Mouse (Mus musculus) embryonic facial prominence, embryonic 13.5 days (tissue): ENCODE measurements around the gene Ntng1. TPM values are rescaled to one million over a fixed set of nuclear protein-coding genes. Genes with fewer than 3 reads are reported as not detected.

Experiments used
- ATAC-seq: fragments of 200-750 bp; cut with Nextera tagmentation; 2 replicates; pipeline ENCODE4 v1.8.0; 2017; ENCODE audit warnings: low read depth; ENCODE audit not compliant: insufficient number of reproducible peaks, insufficient read depth, low FRiP score, low TSS enrichment
- H3K27ac ChIP-seq: fragments of 300-500 bp; sonication (generic); 2 replicates; pipeline ENCODE4 v1.5.1; 2015; ENCODE audit warnings: moderate library complexity, mild to moderate bottlenecking, inconsistent platforms
- H3K27me3 ChIP-seq: fragments of 300-500 bp; sonication (generic); 2 replicates; pipeline ENCODE4 v1.6.1; 2015; ENCODE audit warnings: mild to moderate bottlenecking, inconsistent platforms
- H3K36me3 ChIP-seq: fragments of 300-500 bp; sonication (generic); 2 replicates; pipeline ENCODE4 v1.6.1; 2015; ENCODE audit warnings: mild to moderate bottlenecking, inconsistent platforms
- H3K4me1 ChIP-seq: fragments of 300-500 bp; sonication (generic); 2 replicates; pipeline ENCODE4 v1.6.1; 2015; ENCODE audit warnings: inconsistent platforms
- H3K4me2 ChIP-seq: fragments of 300-500 bp; sonication (generic); 2 replicates; pipeline ENCODE4 v1.6.1; 2015; ENCODE audit warnings: moderate library complexity, mild to moderate bottlenecking, inconsistent platforms
- H3K4me3 ChIP-seq: fragments of 300-500 bp; sonication (generic); 2 replicates; pipeline ENCODE4 v1.5.1; 2015; ENCODE audit warnings: mild to moderate bottlenecking, inconsistent platforms
- H3K9ac ChIP-seq: fragments of 300-500 bp; sonication (generic); 2 replicates; pipeline ENCODE4 v1.6.1; 2015; ENCODE audit warnings: mild to moderate bottlenecking, inconsistent platforms
- H3K9me3 ChIP-seq: fragments of 300-500 bp; sonication (generic); 2 replicates; pipeline ENCODE4 v1.6.1; 2016; ENCODE audit warnings: inconsistent platforms
- WGBS: fragments of 180-500 bp; shearing (Covaris S2); methylation state at CpG from one replicate; pipeline ENCODE4 v1.1.7; 2015; ENCODE audit warnings: mixed read lengths; 5-methylcytosine and 5-hydroxymethylcytosine counted together
- polyA plus RNA-seq: library from polyadenylated mRNA; unstranded; fragments of >200 nt; fragmentation: Nextera tagmentation; extraction: Ambion mirVana; gene quantifications from 2 replicates; pipeline ENCODE4 v1.2.1, GENCODE M21; 2015

Gene Ntng1
- polyA plus RNA-seq, 1 experiment from 2014 or later, result 5.9 TPM

- H3K4me3 ChIP-seq, result no peak overlapping the region
- 82% methylated on average over 2 of the region's 2 CpGs for WGBS
- H3K9me3 ChIP-seq, result no peaks in the 10 kb centered on the region
- ATAC-seq, result no peak
- no peaks in the 10 kb centered on the region for H3K36me3 ChIP-seq
- H3K4me1 ChIP-seq, result no peaks in the 10 kb centered on the region
- no peak overlapping the region for H3K4me2 ChIP-seq
- H3K9ac ChIP-seq, result no peak overlapping the region
- H3K27me3 ChIP-seq, result no peaks in the 10 kb centered on the region
- no peak overlapping the region for H3K27ac ChIP-seq
These were observed 324.8 kb downstream of the Ntng1 start for GRCm38 (mm10) chr3:109818821-109819685.

- WGBS, result 74% methylated on average over 1 of the region's 1 CpGs
- no peak overlapping the region for H3K9ac ChIP-seq
These were observed 334.7 kb downstream of the Ntng1 start for GRCm38 (mm10) chr3:109809065-109809464.

GRCm38 (mm10) chr3:109807211-109807934 lies 336.4 kb downstream of the Ntng1 start:
- H3K36me3 ChIP-seq, result no peaks in the 10 kb centered on the region
- no peaks in the 10 kb centered on the region for H3K9me3 ChIP-seq
- no peak overlapping the region for H3K4me2 ChIP-seq
- no peaks in the 10 kb centered on the region for H3K27me3 ChIP-seq
- no peaks in the 10 kb centered on the region for H3K4me1 ChIP-seq
- H3K9ac ChIP-seq, result no peak overlapping the region
- H3K27ac ChIP-seq, result no peak overlapping the region
- no peak overlapping the region for H3K4me3 ChIP-seq
- 74% methylated on average over 6 of the region's 6 CpGs for WGBS
- no peak for ATAC-seq

More at GRCm38 (mm10) chr3:109809065-109809464, 334.7 kb downstream of the Ntng1 start:
- Histone ChIP-seq H3K27ac (no peak overlapping the region), H3K36me3 (no peaks in the 10 kb centered on the region), H3K27me3 (no peaks in the 10 kb centered on the region), H3K4me1 (no peaks in the 10 kb centered on the region), H3K9me3 (no peaks in the 10 kb centered on the region), H3K4me2 (no peak overlapping the region), H3K4me3 (no peak overlapping the region)
- no peak for ATAC-seq

- Histone ChIP-seq H3K36me3 (no peaks in the 10 kb centered on the region), H3K27me3 (no peaks in the 10 kb centered on the region), H3K4me2 (no peak overlapping the region), H3K27ac (no peak overlapping the region), H3K9ac (no peak overlapping the region), H3K4me3 (no peak overlapping the region), H3K9me3 (no peaks in the 10 kb centered on the region), H3K4me1 (no peaks in the 10 kb centered on the region)
- WGBS, result 77% methylated on average over 2 of the region's 2 CpGs
- ATAC-seq, result no peak
These were observed 339.7 kb downstream of the Ntng1 start for GRCm38 (mm10) chr3:109804145-109804544.

- Histone ChIP-seq H3K4me2 (no peak overlapping the region), H3K9me3 (no peaks in the 10 kb centered on the region)
- WGBS, result 57% methylated on average over 3 of the region's 3 CpGs
These were observed 340.2 kb downstream of the Ntng1 start for GRCm38 (mm10) chr3:109803616-109804015.

GRCm38 (mm10) chr3:109797354-109797753 lies 346.5 kb downstream of the Ntng1 start:
- Histone ChIP-seq H3K36me3 (no peaks in the 10 kb centered on the region), H3K27ac (no peak overlapping the region), H3K9ac (no peak overlapping the region), H3K4me1 (no peaks in the 10 kb centered on the region), H3K4me2 (no peak overlapping the region), H3K4me3 (no peak overlapping the region), H3K9me3 (no peaks in the 10 kb centered on the region), H3K27me3 (no peaks in the 10 kb centered on the region)
- no peak for ATAC-seq
- 72% methylated on average over 11 of the region's 11 CpGs for WGBS

More at GRCm38 (mm10) chr3:109803616-109804015, 340.2 kb downstream of the Ntng1 start:
- Histone ChIP-seq H3K27me3 (no peaks in the 10 kb centered on the region), H3K36me3 (no peaks in the 10 kb centered on the region), H3K4me1 (no peaks in the 10 kb centered on the region), H3K4me3 (no peak overlapping the region), H3K27ac (no peak overlapping the region), H3K9ac (no peak overlapping the region)
- ATAC-seq, result no peak

GRCm38 (mm10) chr3:109783231-109783630 lies 360.6 kb downstream of the Ntng1 start:
- H3K4me1 ChIP-seq, result peaks cover 14% of the 10 kb centered on the region
- H3K36me3 ChIP-seq, result no peaks in the 10 kb centered on the region
- no peak for ATAC-seq
- H3K27ac ChIP-seq, result no peak overlapping the region
- no peak overlapping the region for H3K9ac ChIP-seq
- H3K4me3 ChIP-seq, result no peak overlapping the region
- H3K9me3 ChIP-seq, result no peaks in the 10 kb centered on the region
- no peaks in the 10 kb centered on the region for H3K27me3 ChIP-seq
- 18% methylated on average over 5 of the region's 5 CpGs for WGBS
- peak overlapping the region; percentile 94 for H3K4me2 ChIP-seq

GRCm38 (mm10) chr3:109782289-109782951 lies 361.4 kb downstream of the Ntng1 start:
- no peaks in the 10 kb centered on the region for H3K9me3 ChIP-seq
- H3K27ac ChIP-seq, result peak overlapping the region; percentile 55
- H3K36me3 ChIP-seq, result no peaks in the 10 kb centered on the region
- H3K4me3 ChIP-seq, result peak overlapping the region; percentile 50
- peak; percentile 76 for ATAC-seq
- H3K9ac ChIP-seq, result peak overlapping the region; percentile 72
- H3K4me2 ChIP-seq, result peak overlapping the region; percentile 94
- WGBS, result 2% methylated on average over 27 of the region's 27 CpGs
- H3K27me3 ChIP-seq, result no peaks in the 10 kb centered on the region
- H3K4me1 ChIP-seq, result peaks cover 14% of the 10 kb centered on the region

GRCm38 (mm10) chr3:109781917-109782288 lies 361.9 kb downstream of the Ntng1 start:
- H3K27me3 ChIP-seq, result no peaks in the 10 kb centered on the region
- peak overlapping the region; percentile 50 for H3K4me3 ChIP-seq
- peaks cover 14% of the 10 kb centered on the region for H3K4me1 ChIP-seq
- 66% methylated on average over 7 of the region's 7 CpGs for WGBS
- peak overlapping the region; percentile 94 for H3K4me2 ChIP-seq
- no peak overlapping the region for H3K27ac ChIP-seq
- no peaks in the 10 kb centered on the region for H3K9me3 ChIP-seq
- no peaks in the 10 kb centered on the region for H3K36me3 ChIP-seq
- ATAC-seq, result no peak
- no peak overlapping the region for H3K9ac ChIP-seq

- Histone ChIP-seq H3K27me3 (no peaks in the 10 kb centered on the region), H3K4me1 (0 out of 2 replicates have a peak, but pooled peaks cover 3% of the 10 kb centered on the region), H3K4me3 (no peak overlapping the region), H3K4me2 (no peak overlapping the region), H3K9ac (no peak overlapping the region), H3K27ac (no peak overlapping the region), H3K36me3 (no peaks in the 10 kb centered on the region), H3K9me3 (no peaks in the 10 kb centered on the region)
- 33% methylated on average over 2 of the region's 2 CpGs for WGBS
- ATAC-seq, result no peak
These were observed 368.6 kb downstream of the Ntng1 start for GRCm38 (mm10) chr3:109775200-109775599.

- H3K36me3 ChIP-seq, result no peaks in the 10 kb centered on the region
- H3K9me3 ChIP-seq, result no peaks in the 10 kb centered on the region
- WGBS, result 92% methylated on average over 14 of the region's 14 CpGs
- 0 out of 2 replicates have a peak, but pooled peaks cover 3% of the 10 kb centered on the region for H3K4me1 ChIP-seq
- H3K9ac ChIP-seq, result no peak overlapping the region
- H3K27me3 ChIP-seq, result no peaks in the 10 kb centered on the region
- no peak overlapping the region for H3K4me3 ChIP-seq
- ATAC-seq, result no peak
- no peak overlapping the region for H3K4me2 ChIP-seq
- H3K27ac ChIP-seq, result no peak overlapping the region
These were observed 371.7 kb downstream of the Ntng1 start for GRCm38 (mm10) chr3:109772120-109772519.
